18 mouse cellular contexts compared by ENCODE assay signal in genomic region chr8:94549041-94549440, GRCm38 (mm10). TPM values are rescaled to one million over a fixed set of nuclear protein-coding genes. Genes with fewer than 3 reads are reported as not detected.
DNase-seq lines count a peak whose midpoint lies in the region; ATAC-seq and TF ChIP-seq lines count a peak whose summit lies in the region.
"Had no signal": no experiment of that assay in that cellular context is flagged by ENCODE, and none has a peak within 500 bp of the region (broad histone marks: within the 10 kb centered on the region; RNA-seq: fewer than 3 reads in every experiment).

No protein-coding gene starts in this region.

- peak overlapping the region; percentile 23; the same call in 1 of the 2 replicates for H3K27ac ChIP-seq in hindbrain, embryonic 14.5 days
- H3K27ac ChIP-seq in hindbrain, embryonic 12.5 days, result no peak overlapping the region
- H3K27ac ChIP-seq in liver, adult 2 months (replicated peaks; ENCODE audit: insufficient read depth, low read depth, low read length), result peak overlapping the region; percentile 66
- no peak overlapping the region for H3K27ac ChIP-seq in liver, embryonic 12.5 days
- H3K27ac ChIP-seq in bone marrow, adult 2 months (ENCODE audit: control insufficient read depth, insufficient read depth, low read depth, low read length, poor library complexity), result peak overlapping the region; percentile 45; the same call in 1 of the 2 replicates
- H3K27ac ChIP-seq: intestine, embryonic 15.5 days; kidney, embryonic 15.5 days; limb, embryonic 15.5 days; neural tube, embryonic 12.5 days had no signal

- H3K9ac ChIP-seq in hindbrain, embryonic 14.5 days, result no peak overlapping the region
- no peak overlapping the region for H3K9ac ChIP-seq in hindbrain, embryonic 12.5 days
- H3K9ac ChIP-seq in liver, adult 2 months (ENCODE audit: low read depth, low read length), result no peak overlapping the region
- no peak overlapping the region for H3K9ac ChIP-seq in liver, embryonic 12.5 days
- H3K9ac ChIP-seq: heart, embryonic 12.5 days; intestine, embryonic 15.5 days; kidney, embryonic 15.5 days; limb, embryonic 15.5 days; liver, postnatal 0 days; neural tube, embryonic 12.5 days had no signal

- no peaks in the 10 kb centered on the region for H3K36me3 ChIP-seq in hindbrain, embryonic 14.5 days (replicated peaks; ENCODE audit: control insufficient read depth, insufficient read depth)
- no peaks in the 10 kb centered on the region for H3K36me3 ChIP-seq in hindbrain, embryonic 12.5 days
- H3K36me3 ChIP-seq in liver, adult 2 months (ENCODE audit: control insufficient read depth, insufficient read depth, low read length), result no peaks in the 10 kb centered on the region
- no peaks in the 10 kb centered on the region for H3K36me3 ChIP-seq in liver, embryonic 12.5 days
- H3K36me3 ChIP-seq: heart, embryonic 12.5 days; intestine, embryonic 15.5 days; kidney, embryonic 15.5 days; limb, embryonic 15.5 days; neural tube, embryonic 12.5 days had no signal

- peaks cover 2% of the 10 kb centered on the region; the same call in 1 of the 2 replicates for H3K79me2 ChIP-seq in liver, adult 2 months (ENCODE audit: control insufficient read depth, insufficient read depth, low read length)

- H3K4me3 ChIP-seq in hindbrain, embryonic 14.5 days (replicated peaks; ENCODE audit: low read length), result no peak overlapping the region
- H3K4me3 ChIP-seq in hindbrain, embryonic 12.5 days, result no peak overlapping the region
- no peak overlapping the region for H3K4me3 ChIP-seq in liver, adult 2 months (ENCODE audit: insufficient read depth, low read depth, low read length)
- no peak overlapping the region for H3K4me3 ChIP-seq in liver, embryonic 12.5 days
- no peak overlapping the region for H3K4me3 ChIP-seq in bone marrow, adult 2 months (replicated peaks; ENCODE audit: control insufficient read depth, low read depth, low read length)
- H3K4me3 ChIP-seq: heart, embryonic 12.5 days; intestine, embryonic 15.5 days; kidney, embryonic 15.5 days; limb, embryonic 15.5 days; neural tube, embryonic 12.5 days had no signal

- ATAC-seq in hindbrain, embryonic 14.5 days (ENCODE audit: low FRiP score), result no peak
- ATAC-seq in hindbrain, embryonic 12.5 days (ENCODE audit: low FRiP score), result no peak
- no peak for ATAC-seq in liver, embryonic 12.5 days
- ATAC-seq: intestine, embryonic 15.5 days; Patski had no signal

- H3K9me3 ChIP-seq in hindbrain, embryonic 14.5 days (ENCODE audit: control insufficient read depth, low read length), result no peaks in the 10 kb centered on the region
- no peaks in the 10 kb centered on the region for H3K9me3 ChIP-seq in hindbrain, embryonic 12.5 days (replicated peaks)
- no peaks in the 10 kb centered on the region for H3K9me3 ChIP-seq in liver, embryonic 12.5 days (replicated peaks)
- H3K9me3 ChIP-seq: heart, embryonic 12.5 days; intestine, embryonic 15.5 days; kidney, embryonic 15.5 days; limb, embryonic 15.5 days; neural tube, embryonic 12.5 days had no signal

- no peak for TF ChIP-seq POLR2A in liver, adult 2 months (IDR thresholded peaks at IDR 0.05; ENCODE audit: extremely low read depth, insufficient read depth, low read length)
- no peak for TF ChIP-seq POLR2A in bone marrow, adult 2 months (IDR thresholded peaks at IDR 0.05; ENCODE audit: borderline replicate concordance, control insufficient read depth, low read depth, low read length)

- peaks cover 18% of the 10 kb centered on the region for H3K4me1 ChIP-seq in hindbrain, embryonic 14.5 days (replicated peaks; ENCODE audit: control insufficient read depth, insufficient read depth, low read length)
- peaks cover 22% of the 10 kb centered on the region for H3K4me1 ChIP-seq in hindbrain, embryonic 12.5 days
- H3K4me1 ChIP-seq in liver, adult 2 months (ENCODE audit: control insufficient read depth, insufficient read depth, low read length), result peaks cover 6% of the 10 kb centered on the region
- H3K4me1 ChIP-seq in liver, embryonic 12.5 days, result no peaks in the 10 kb centered on the region
- peaks cover 14% of the 10 kb centered on the region; the same call in 1 of the 2 replicates for H3K4me1 ChIP-seq in bone marrow, adult 2 months (ENCODE audit: control insufficient read depth, insufficient read depth, low read length)
- H3K4me1 ChIP-seq: intestine, embryonic 15.5 days had no signal

- no peaks in the 10 kb centered on the region for H3K27me3 ChIP-seq in hindbrain, embryonic 14.5 days (ENCODE audit: control insufficient read depth, insufficient read depth, low read length)
- peaks cover 16% of the 10 kb centered on the region; the same call in 1 of the 2 replicates for H3K27me3 ChIP-seq in hindbrain, embryonic 12.5 days
- H3K27me3 ChIP-seq in liver, adult 2 months (ENCODE audit: control insufficient read depth, insufficient read depth, low read length), result no peaks in the 10 kb centered on the region
- H3K27me3 ChIP-seq in liver, embryonic 12.5 days (replicated peaks), result no peaks in the 10 kb centered on the region; the same call in 1 of the 2 replicates
- H3K27me3 ChIP-seq: heart, embryonic 12.5 days; intestine, embryonic 15.5 days; kidney, embryonic 15.5 days; limb, embryonic 15.5 days; neural tube, embryonic 12.5 days; Patski had no signal

- TF ChIP-seq CTCF in liver, adult 2 months (IDR thresholded peaks at IDR 0.05; ENCODE audit: low read depth, low read length), result no peak
- no peak for TF ChIP-seq CTCF in bone marrow, adult 2 months (IDR thresholded peaks at IDR 0.05; ENCODE audit: control insufficient read depth, insufficient read depth, low read length)

- WGBS in hindbrain, embryonic 14.5 days, result 65% methylated on average over 5 of the region's 5 CpGs
- WGBS in hindbrain, embryonic 12.5 days, result 67% methylated on average over 5 of the region's 5 CpGs
- 67% methylated on average over 5 of the region's 5 CpGs for WGBS in liver, adult 2 months
- WGBS in liver, embryonic 12.5 days (ENCODE audit: insufficient replicate concordance), result 62% methylated on average over 5 of the region's 5 CpGs
- WGBS in bone marrow, adult 2 months, result 30% methylated on average over 5 of the region's 5 CpGs

- no peak overlapping the region for H3K4me2 ChIP-seq in hindbrain, embryonic 14.5 days (replicated peaks)
- no peak overlapping the region for H3K4me2 ChIP-seq in hindbrain, embryonic 12.5 days (replicated peaks)
- H3K4me2 ChIP-seq in liver, embryonic 12.5 days, result no peak overlapping the region
- H3K4me2 ChIP-seq: heart, embryonic 12.5 days; intestine, embryonic 15.5 days; kidney, embryonic 15.5 days; limb, embryonic 15.5 days; neural tube, embryonic 12.5 days had no signal

- no peak for DNase-seq in hindbrain, embryonic 14.5 days (ENCODE audit: low spot score)
- no peak for DNase-seq in liver, adult 2 months (ENCODE audit: extremely low read depth, low read depth, low spot score)
- peak; percentile 65 for DNase-seq in Muller cell, postnatal 12 days (ENCODE audit: inconsistent ontology term)
- DNase-seq in frontal cortex, postnatal 25 days (ENCODE audit: low spot score in 2 of 2), result no peak
- DNase-seq: adrenal gland, postnatal 14 days; cerebellum, adult 18-20 months; liver, postnatal 0 days; lung, postnatal 10 days; thymus, postnatal 25 days had no signal

RNA-seq across cellular contexts. Expression of gene Cpne2, which starts 16.3 kb away (rescaled TPM):
- 21.6 and 21.8 TPM in 2 replicates for polyA plus RNA-seq in hindbrain, embryonic 14.5 days (2014; fragmentation: Nextera tagmentation; extraction: Ambion mirVana)
- polyA plus RNA-seq in hindbrain, embryonic 12.5 days (2016; fragmentation: Nextera tagmentation; extraction: Ambion mirVana), result 10.4 and 11.9 TPM in 2 replicates
- 5.2 and 8.5 TPM in 2 replicates for total RNA-seq in liver, adult 2 months (2014; rRNA removed)
- polyA plus RNA-seq in liver, adult 2 months (2012; rRNA removed), result 9.8 and 20.8 TPM in 2 replicates
- polyA plus RNA-seq in liver, embryonic 12.5 days (2016; fragmentation: Nextera tagmentation; extraction: Ambion mirVana), result 3.3 and 3.9 TPM in 2 replicates
- polyA plus RNA-seq in bone marrow, adult 2 months (2011; ENCODE audit: insufficient read depth, insufficient read length, low replicate concordance, missing spikeins), result 23.4 and 36.1 TPM in 2 replicates

RNA-seq across cellular contexts. Expression of gene Rspry1, which starts 52.7 kb away (rescaled TPM):
- 44.8 and 46.5 TPM in 2 replicates for polyA plus RNA-seq in hindbrain, embryonic 14.5 days (2014; fragmentation: Nextera tagmentation; extraction: Ambion mirVana)
- 53.6 and 54.8 TPM in 2 replicates for polyA plus RNA-seq in hindbrain, embryonic 12.5 days (2016; fragmentation: Nextera tagmentation; extraction: Ambion mirVana)
- 21.4 and 22.0 TPM in 2 replicates for total RNA-seq in liver, adult 2 months (2014; rRNA removed)
- polyA plus RNA-seq in liver, adult 2 months (2012; rRNA removed), result 5.6 and 5.7 TPM in 2 replicates
- polyA plus RNA-seq in liver, embryonic 12.5 days (2016; fragmentation: Nextera tagmentation; extraction: Ambion mirVana), result 24.7 and 24.8 TPM in 2 replicates
- polyA plus RNA-seq in bone marrow, adult 2 months (2011; ENCODE audit: insufficient read depth, insufficient read length, low replicate concordance, missing spikeins), result 8.7 and 9.5 TPM in 2 replicates

RNA-seq across cellular contexts. Expression of gene Fam192a, which starts 52.8 kb away (rescaled TPM):
- 75.7 and 82.7 TPM in 2 replicates for polyA plus RNA-seq in hindbrain, embryonic 14.5 days (2014; fragmentation: Nextera tagmentation; extraction: Ambion mirVana)
- polyA plus RNA-seq in hindbrain, embryonic 12.5 days (2016; fragmentation: Nextera tagmentation; extraction: Ambion mirVana), result 89.6 and 99.7 TPM in 2 replicates
- 9.0 and 9.3 TPM in 2 replicates for total RNA-seq in liver, adult 2 months (2014; rRNA removed)
- polyA plus RNA-seq in liver, adult 2 months (2012; rRNA removed), result 10.1 and 12.2 TPM in 2 replicates
- 45.9 and 49.2 TPM in 2 replicates for polyA plus RNA-seq in liver, embryonic 12.5 days (2016; fragmentation: Nextera tagmentation; extraction: Ambion mirVana)
- 42.7 and 45.8 TPM in 2 replicates for polyA plus RNA-seq in bone marrow, adult 2 months (2011; ENCODE audit: insufficient read depth, insufficient read length, low replicate concordance, missing spikeins)

Comparison
In these comparisons a context has a peak if more than half of its experiments do, and no peak if none do; other contexts are left out.
1. H3K27ac ChIP-seq: peak in hindbrain, embryonic 14.5 days (single experiment), liver, adult 2 months (single experiment) and bone marrow, adult 2 months (single experiment); none in hindbrain, embryonic 12.5 days (single experiment) and liver, embryonic 12.5 days (single experiment).